Mouse (Mus musculus) hematopoietic stem cell, adult 5-6 weeks (primary cell): ENCODE data around the gene Arnt2. TPM values are rescaled to one million over a fixed set of nuclear protein-coding genes. Genes with fewer than 3 reads are reported as not detected.
A peak's percentile ranks its signal among the peaks of the same experiment; 100 is the strongest.

Experiments used
- ATAC-seq, 2 experiments: fragments of 125-278 bp in 1 of 2; replicated peaks in 1 of 2; 2 replicates each; pipeline ENCODE4 v1.8.0; 2016 to 2017; ENCODE audit warnings: inconsistent platforms in 2 of 2, mild to moderate bottlenecking in 2 of 2, moderate number of reproducible peaks in 2 of 2, low read depth in 1 of 2, moderate TSS enrichment in 1 of 2; ENCODE audit not compliant: low FRiP score in 2 of 2, poor library complexity in 2 of 2, severe bottlenecking in 2 of 2, insufficient read depth in 1 of 2, low TSS enrichment in 1 of 2
- total RNA-seq: library from RNA; stranded (forward); fragments of 172-1452, 232-1000 nt; gene quantifications from 2 replicates; pipeline ENCODE4 v1.2.3, GENCODE M21; 2017

Arnt2 gene
- total RNA-seq: not detected in 2 replicates

DNA sequence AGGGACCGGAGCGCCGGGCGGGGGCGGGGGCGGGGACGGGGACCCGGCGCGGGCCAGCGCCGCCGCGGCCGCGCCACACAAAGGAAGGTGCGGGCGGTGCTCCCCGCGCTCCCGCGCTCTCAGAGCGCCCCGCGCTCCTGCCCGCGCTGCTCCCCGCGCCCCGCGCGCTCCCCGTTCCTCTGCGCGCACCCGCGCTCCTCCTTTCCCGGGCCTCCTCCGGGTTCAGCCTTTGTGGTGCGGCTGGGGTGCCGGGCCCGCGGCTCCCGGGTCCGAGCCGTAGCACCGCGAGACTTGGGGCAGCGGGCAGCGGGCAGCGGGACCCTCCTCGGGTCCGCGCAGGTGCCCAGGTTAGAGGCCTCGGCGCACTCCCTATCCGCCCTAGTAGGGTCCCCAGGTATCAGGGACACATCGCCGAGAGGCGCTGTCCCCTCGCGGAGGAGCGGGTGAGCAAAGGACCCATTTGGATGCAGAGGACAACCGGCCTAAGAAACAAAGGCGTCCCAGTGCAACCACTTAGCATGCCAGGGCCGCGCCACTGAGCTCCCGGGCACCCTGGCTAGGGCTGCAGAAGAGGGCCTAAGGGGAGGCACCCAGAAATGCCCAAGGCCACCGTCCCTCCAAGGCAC is at the start of gene Arnt2:
Gene Arnt2 (minus strand): TSS at position 281 of the 626 bp plus-strand sequence.
- ATAC-seq: peak in 1 of 2 experiments; percentile 15; a peak in 1 of 4 replicates

DNA sequence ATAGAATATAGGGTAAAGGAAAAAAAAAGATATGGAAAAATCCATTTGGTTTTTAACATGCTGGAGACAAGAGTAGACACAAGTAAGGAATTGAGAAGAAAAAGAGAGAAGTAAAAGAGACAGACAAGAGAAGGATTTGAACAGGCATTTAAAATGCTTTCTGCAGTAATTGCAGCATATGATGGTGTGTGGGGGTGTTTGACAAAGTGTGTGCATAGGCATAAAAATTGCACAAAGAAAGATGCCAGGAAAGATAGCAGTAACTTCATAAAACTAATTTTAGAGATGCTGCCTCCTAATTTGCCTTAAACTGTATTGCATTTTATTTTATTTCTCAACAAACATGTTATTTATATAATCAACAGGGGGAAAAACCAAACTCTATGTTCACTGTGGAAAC is 41.7 kb upstream of the Arnt2 start:
- ATAC-seq: no peak

DNA sequence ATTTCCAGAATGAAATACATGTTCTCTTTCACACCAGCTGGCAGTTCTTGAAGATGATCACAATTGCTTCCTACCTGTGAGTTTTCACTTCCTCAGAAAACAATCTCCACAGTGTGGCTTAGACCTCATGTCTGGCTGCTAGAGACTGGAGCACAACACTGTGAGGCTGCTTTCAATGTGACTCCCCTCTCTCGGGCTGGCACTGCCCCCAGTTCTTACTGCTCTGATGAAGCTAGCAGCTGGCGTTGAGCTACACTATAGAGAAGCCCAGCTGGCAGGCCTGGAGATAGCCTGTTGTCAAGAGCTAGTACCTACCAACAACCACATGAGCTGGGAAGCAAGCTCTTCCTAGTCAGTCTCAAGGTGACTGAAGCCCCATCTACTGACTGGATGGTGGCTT is 39.1 kb upstream of the Arnt2 start:
- ATAC-seq: no peak

DNA sequence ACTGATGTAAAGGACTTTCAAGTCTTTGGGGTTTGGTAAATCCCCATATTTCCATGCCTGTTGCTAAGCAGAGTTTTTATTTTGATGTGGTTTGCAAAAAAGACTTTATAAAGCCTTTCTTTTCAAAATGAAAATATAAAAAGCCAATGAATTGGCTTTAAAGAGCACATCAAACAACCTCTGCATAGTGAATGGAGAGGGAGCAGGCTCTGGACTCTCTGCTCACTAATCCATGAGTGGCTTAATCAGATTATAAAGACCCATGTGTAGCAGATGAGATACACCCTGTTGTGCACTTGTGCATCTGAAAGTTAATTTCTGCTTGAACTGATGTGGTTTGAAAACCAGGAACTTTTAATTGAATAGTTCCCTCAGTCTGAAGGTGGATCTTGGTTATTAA is 38.5 kb upstream of the Arnt2 start:
- ATAC-seq: no peak

DNA sequence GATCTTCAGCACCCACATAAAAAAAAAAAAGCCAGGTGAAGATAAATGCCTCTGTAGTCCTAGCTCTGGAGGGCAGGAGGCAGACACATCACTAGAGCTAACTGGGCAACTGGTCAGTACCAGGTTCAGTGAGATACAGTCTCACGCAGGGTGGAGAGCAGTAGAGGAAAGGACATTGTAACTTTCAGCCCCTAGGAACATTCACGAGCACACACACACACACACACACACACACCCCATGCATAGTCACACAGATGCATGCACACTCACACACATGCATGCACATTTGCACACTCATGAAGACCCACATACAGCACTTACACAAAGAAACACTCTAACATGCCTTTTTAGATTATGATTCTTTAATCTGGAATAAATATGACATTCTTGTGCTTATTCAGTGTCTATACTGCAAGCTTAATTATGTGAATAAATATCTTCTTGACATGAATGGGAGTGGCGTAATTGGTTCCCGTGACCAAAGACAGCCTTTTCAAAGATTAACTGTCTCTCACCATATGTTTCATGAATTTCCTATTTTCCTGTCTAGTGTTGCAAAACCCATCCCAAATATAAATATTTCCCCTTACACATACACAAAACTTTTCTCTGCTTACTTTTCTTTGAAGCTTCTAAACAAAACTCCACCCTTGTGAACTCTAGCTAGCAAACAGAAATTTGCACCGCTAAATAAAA is 37.9 kb upstream of the Arnt2 start:
- no peak for ATAC-seq

DNA sequence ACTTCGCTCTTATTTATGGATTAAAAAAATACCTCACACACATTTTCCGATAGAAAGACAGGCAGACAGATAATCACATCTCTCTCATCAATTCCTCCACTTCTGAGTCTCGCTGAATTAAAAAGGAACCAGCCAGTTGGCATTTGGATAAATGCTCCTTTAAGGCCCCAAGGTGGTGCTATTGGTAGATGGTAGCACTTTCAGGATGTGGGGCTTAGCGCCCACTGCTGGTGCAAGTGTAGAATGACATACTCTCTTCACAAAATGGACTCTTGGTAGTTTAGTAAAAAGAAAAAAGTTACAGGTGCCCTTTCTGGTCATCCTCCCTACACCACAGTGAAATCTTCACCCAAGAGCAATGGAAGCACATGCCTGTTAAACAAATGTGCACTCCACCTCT is 37.1 kb upstream of the Arnt2 start:
- ATAC-seq: peak; percentile 75 to 91

DNA sequence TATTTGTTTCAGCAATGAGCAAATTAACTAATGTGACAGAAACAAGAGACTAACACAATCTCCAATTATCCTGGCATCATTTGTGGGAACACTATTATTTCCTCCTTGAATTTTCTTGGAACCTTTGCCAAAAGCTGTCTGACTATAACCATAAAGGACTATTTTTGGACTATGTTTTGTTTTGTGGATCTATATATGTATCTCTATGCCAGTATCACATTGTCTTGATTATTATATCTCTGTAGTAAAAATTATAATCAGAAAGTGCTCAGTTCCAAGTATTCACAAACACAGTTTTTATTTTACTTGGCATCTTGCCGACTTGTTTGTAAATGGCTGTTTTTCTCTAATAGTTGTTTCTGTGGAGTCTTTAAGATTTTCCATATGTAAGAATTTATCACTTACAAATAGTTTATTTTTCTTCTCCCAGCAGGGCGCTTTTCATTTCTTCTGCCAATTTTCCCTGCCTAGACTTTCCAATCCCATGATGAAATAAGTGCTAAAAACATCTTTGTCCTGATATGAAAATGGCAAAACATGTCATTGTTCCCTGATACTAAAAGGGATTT is 32.5 kb upstream of the Arnt2 start:
- ATAC-seq: no peak

DNA sequence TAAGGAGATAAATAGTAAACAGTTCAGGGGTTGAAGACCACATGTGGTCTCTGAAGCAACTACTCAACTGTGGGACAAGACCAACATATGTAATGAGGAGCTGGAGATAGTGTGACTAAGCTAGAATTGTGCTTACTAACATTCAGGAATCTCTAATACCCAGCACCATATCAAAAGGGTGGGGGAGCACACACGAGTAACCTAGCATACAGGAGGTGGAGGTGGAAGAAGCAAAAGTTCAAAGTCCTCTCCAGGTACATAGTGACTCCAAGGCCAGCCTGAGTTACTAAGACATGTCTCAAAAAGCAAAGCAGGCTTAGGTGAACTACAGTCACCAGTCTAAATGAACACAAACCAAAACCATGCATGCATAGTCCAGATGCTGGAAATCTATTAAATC is 29.6 kb upstream of the Arnt2 start:
- ATAC-seq: no peak

DNA sequence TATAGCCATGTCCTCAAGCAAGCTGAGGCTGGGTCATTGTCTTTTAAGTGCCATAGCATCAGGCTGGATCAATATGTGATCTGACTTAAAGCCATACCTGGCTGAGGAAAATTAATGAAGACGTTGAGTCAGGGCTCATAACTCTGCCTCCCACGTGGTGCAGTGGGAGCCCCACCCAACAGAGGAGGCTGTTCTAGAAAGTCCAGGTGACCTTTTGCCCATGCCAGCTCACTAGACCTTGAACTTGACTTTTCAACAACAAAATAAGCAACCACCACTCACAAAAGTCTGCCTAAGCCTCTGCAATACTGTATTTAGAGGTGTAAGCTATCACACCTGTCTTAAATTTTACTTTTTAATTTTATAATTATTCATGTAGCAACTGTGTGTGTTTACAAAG is 24.9 kb upstream of the Arnt2 start:
- no peak for ATAC-seq

DNA sequence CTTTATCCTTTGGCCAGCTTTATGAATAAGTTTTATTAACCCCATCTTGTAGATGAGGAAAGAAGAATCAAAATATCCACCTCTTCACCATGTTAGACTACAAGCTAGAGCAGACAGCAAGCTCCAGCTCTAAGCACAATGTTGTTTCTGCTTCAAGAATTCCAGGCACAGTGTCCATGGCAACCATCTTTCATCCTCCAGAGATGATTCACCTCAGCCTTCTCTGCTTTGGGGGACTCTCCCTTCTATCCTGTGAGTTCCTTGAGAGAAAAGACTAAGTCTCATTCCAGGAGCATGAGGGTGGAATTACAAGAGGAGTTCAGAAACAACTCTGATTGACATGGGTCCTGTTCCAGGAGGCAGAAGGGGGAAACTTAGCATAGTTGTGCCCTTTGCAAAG is 22.2 kb upstream of the Arnt2 start:
- ATAC-seq: no peak

DNA sequence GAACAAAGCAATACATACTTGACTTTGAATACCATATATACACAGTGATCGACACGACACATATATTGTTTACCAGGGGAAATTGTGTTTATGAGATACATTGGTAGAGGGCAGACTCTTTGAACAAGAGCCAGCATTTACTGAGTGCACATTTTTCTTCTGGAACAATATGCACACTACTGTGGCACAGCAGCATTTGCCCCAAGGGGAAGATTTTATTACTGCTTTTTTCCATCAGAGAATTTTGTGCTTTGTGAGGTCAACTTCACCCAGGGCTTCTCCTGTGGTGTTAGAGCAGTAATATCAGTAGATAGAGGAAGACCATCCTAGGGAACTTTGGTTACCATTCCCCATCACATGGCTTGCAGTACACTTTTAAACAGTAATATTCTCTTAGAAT is 17.2 kb upstream of the Arnt2 start:
- no peak for ATAC-seq

DNA sequence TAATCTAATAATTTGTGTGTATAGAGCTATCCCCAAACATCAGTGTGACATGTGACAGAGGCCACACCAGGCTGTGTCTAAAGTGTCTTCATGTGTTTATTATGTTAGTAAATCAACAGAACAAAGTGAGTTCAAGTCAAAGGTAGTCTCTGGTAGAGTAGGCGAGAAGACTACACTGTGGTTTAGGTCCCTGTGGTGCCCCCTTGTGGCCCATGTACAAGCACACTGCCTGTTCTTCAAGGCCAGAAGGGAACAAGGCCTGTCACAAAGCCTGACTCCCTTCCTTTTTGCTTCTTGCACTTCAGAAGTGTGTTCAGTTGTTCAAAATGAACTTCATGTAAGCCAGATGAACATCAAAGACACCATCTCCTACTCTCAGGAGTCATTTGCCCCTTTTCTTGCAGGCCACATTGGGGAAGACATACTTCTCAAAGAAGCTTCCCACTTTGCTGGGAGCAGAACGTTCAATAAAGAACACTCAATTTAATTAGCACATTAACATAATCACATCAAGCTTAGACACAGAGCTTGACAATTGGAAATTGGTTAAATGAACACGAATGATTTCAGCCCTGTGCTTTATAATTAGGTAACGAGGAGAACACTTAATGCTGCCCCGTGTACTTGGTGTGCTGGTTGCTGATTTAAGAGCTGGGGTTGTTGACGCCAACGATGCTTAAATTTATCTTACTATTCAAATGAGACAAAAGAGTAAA is 14.9 kb upstream of the Arnt2 start:
- 0 out of 4 replicates have a peak, but pooled peaks of 1 of the 2 experiments have one; percentile 59 for ATAC-seq

DNA sequence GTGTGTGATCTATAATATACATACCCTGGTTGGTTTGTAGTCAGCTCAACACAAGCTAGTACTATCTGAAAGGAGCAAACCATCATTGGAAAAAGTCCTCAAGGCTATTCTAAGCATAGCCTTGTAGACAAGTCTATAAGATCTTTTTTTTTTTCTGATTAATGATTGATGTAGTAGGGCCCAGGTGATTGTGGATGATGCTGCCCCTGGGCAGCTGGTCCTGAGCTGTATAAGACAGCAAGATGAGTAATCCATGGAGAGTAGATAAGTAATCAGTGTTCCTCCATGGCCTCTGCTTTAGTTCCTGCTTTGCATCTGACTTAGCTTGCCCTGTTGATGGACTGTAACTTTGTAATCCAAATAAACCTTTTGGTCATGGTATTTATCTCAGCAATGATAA is 11.8 kb upstream of the Arnt2 start:
- ATAC-seq: no peak

DNA sequence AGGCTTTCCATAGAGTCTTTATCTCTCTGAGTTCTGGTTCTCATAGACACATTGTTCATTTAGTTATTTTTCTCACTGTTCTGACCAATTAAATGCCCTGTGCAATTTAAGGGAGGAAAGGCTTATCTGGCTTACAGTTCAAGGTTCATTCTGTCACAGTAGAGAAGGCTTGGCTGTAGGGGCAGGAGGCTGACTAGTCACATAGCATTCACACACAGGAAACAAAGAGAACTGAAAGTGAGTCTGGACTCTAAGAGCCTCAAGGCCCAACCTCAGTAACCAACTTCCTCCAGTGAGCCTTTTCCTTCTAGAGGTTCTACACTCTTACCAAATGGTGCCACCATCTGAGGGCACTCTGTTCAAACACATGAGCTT is 11.3 kb upstream of the Arnt2 start:
- ATAC-seq: no peak

DNA sequence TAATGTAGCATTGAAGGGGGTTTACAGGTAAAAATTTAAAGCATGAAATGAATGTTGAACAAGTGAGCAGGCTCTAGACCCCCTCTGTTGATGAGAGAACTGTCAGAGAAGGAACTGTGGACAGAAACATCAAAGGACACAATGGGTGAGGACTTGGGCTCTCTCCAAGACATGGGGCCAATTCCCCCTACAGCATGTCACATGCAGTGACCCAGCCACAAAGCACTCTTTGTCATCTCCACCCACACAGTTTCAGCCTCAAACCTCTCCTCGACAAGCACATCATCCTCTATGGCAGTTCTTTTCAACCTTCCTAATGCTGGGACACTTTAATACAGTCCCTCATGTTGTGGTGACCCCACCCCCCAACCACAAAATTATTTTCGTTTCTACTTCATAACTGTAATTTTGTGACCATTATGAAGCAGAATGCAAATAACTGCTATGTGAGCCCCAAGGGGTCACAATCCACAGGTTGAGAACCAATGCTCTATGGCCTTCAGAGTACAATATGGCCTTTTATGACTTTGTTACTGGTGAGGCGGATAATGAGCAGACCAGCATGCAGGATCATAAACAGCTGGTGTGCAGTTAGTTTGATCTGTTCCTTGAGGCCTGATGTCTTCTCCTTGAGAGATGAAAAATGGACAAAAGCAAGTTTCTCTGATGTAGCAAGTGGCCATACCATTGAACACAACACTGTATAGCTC is 10.8 kb upstream of the Arnt2 start:
- ATAC-seq: no peak

DNA sequence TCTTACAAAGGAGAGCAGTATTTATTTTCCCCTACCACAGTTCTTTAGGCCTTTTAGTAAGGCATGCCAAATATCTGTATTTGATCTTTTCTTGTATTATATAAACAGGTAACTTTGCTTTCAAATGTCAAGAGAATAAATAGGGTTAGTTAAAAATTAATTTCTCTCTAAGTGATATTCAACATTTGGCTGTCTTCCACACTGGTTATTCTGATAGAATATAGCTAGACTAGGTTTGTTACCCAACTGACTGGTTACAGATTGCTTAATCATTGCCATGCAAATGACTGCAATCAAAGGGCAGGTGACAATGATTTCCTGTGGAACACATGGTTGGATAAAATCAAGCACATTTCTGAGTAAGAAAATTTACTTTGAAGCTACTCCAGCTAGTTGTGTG is 7.5 kb upstream of the Arnt2 start:
- ATAC-seq: no peak

DNA sequence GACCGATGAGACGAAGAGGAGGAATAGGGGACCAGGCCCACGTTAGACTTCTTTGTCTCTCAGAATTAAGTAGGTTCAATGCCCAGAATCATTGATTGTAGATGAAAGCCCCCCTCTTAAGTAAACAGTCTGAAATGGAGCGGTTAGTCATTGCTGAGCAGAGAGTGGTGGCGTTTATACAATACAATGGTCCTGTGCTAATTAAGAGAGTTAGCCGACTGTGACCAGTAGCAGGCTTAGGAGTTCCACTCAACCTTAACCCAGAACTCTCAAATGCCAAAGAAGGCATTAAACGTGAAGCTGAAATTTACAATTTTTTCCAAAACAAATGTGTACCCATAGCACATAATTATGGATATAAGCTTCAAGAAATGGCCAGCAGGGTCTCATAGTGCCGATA is 2.6 kb upstream of the Arnt2 start:
- no peak for ATAC-seq
